Mouse (Mus musculus) 3T3-L1 (cell line): ENCODE results near the gene Hunk.

ENCODE experiments used
- DNase-seq: peaks from one replicate; pipeline ENCODE4 v3.0.0-alpha.2; 2015; ENCODE audit warnings: low read depth, low spot score

Hunk gene

DNA sequence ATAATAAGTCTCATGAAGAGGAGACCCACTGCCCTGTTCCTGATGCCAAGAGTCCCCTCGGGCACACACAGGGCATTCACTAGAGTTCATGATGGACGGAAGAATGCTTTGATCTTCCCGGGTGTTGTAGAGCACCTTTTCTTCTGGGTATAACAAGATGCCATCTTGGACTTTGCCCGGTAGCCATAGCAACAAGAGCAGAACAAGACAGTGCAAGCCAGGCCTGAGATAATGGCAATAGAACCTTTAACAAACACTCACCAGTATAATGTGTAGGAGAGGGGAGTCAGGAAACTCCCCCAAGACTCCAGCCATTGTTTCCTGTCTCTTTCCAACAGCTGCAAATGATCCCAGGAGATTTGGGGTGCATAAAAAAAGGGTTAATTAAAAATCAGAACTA lies 8.9 kb downstream of the Hunk start:
- no peak for DNase-seq

- DNase-seq, result no peak
These were observed 10.3 kb downstream of the Hunk start for GRCm38 (mm10) chr16:90395996-90396556.

DNA sequence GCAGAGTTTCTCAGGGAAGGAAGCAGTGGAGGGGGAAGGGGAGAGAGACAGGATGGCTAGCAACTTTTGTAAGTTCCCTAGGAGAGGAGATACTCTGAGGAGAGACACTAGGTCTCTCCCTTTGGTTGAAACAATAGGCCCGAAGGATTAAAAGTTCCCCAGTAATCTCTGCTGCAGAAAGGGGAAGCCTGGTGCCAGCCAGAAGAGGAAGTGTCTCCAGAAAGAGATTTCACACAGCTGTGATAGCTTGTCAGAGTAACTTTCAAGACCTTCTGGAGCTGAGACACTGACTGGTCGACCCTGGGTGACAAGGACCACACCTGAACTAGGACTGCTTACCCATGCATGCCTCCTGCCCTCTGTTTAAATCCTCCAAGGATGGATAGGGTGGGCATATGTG lies 11.1 kb downstream of the Hunk start:
- no peak for DNase-seq

DNA sequence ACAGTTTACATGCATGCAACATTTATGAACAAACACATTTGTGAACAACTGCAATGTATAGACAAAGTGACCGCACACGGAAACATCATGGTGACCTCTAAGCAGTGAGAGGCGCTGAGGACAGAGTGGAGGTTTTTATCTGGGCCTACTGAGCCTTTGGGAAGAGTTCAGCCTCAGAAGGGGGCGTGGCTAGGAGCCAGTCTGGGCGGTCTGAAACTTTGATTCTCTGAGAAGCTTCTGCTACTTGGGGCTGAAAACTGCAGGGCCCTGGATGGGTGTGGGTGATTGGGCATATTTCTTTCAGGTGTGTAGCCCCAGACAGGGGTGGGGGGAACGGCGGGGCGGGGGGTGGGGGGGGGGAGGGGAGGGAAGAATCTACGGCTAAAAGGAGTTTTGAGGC lies 14.5 kb downstream of the Hunk start:
- DNase-seq, result no peak

GRCm38 (mm10) chr16:90400906-90401666 lies 15.3 kb downstream of the Hunk start:
- DNase-seq, result peak; percentile 13

GRCm38 (mm10) chr16:90402292-90402691 lies 16.5 kb downstream of the Hunk start:
- no peak for DNase-seq

GRCm38 (mm10) chr16:90405195-90405594 lies 19.4 kb downstream of the Hunk start:
- DNase-seq, result no peak

GRCm38 (mm10) chr16:90405599-90405998 lies 19.8 kb downstream of the Hunk start:
- no peak for DNase-seq

GRCm38 (mm10) chr16:90407541-90408289 lies 21.9 kb downstream of the Hunk start:
- DNase-seq, result peak; percentile 22

GRCm38 (mm10) chr16:90412096-90413082 lies 26.6 kb downstream of the Hunk start:
- DNase-seq, result no peak

- no peak for DNase-seq
These were observed 30.8 kb downstream of the Hunk start for GRCm38 (mm10) chr16:90416621-90417020.

GRCm38 (mm10) chr16:90418661-90419060 lies 32.8 kb downstream of the Hunk start:
- DNase-seq, result no peak

DNA sequence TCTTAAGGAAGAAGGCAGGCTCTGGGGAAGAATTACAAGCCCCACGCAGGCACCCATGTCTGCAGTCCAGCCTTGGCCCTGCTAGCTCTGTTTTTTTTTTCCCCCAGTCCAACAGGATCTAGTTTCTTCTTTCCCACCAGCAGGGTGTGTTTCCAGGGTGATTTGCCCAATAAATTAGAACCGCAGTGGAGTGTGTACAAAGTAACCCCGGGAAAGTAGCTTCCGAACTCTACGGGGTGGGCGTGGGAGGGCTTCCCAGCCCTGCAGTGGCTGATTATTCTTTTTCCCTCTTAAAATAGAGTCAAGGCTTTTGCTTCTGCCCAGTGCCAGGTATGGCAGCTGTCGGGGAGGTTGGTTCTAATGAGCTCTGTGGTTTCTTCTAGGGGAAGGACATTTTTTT lies 35.3 kb downstream of the Hunk start:
- DNase-seq, result no peak

- DNase-seq, result no peak
These were observed 35.7 kb downstream of the Hunk start for GRCm38 (mm10) chr16:90421551-90421950.

DNA sequence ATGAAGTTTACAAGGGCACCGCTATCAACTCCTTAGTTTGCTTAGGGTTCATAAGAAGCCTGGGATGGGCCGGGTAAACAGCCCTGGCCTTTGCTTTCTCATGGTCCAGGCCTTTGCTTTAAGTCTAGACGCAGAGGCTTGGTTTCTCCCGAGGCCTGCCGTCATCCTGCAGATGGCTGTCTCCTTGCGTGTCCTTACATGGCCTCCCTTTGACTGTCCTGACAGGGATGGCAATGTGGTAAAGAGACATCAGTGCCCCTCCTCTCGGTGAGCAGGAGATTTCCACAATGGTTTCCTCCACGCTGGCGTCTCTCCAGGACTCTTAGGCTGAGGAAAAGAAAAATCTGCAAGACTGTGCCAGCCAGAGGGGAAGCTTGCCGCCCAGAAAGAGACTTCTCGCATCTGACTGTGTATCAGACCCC lies 36.3 kb downstream of the Hunk start:
- DNase-seq, result no peak

GRCm38 (mm10) chr16:90423898-90424297 lies 38.1 kb downstream of the Hunk start:
- no peak for DNase-seq

DNA sequence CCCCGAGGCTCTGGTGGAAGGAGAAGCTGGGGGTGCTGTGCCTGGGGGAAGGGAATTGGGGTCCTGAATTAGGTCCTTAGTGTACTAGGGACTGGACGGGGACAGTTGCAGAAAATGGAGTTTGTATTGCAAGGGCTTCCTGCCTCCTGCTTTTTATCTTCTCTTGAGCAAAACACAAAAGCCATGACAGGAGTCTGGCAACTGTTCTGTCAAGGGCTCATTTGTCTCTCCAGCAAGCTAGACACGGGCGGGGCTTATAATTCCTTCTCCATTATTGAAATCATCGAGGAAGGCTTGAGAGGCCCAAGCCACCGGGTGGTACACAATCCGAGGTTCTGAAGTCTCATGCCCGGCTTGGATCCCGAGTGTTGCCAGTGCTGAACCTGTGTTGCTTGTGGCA lies 38.6 kb downstream of the Hunk start:
- no peak for DNase-seq

DNA sequence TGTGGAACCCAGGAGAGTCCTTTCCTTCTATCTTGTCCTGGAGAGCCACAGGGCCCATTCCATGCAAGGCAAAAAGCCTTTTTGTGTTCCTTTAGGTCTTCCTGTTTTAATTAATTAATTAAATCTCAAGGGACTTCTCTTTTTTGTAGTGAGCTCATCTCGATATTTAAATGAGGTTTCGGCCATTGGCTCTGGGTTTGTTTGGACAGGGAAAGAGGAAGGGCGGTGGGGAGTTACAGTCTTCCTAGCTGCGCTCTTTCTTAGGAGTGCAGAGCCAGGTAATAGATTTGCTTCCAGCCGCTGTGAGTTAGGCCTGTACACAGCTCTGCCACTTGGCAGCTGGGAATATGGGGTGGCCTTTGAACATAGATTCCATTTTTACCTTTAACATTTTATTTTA lies 40.4 kb downstream of the Hunk start:
- no peak for DNase-seq

GRCm38 (mm10) chr16:90427838-90428630 lies 42.2 kb downstream of the Hunk start:
- no peak for DNase-seq

DNA sequence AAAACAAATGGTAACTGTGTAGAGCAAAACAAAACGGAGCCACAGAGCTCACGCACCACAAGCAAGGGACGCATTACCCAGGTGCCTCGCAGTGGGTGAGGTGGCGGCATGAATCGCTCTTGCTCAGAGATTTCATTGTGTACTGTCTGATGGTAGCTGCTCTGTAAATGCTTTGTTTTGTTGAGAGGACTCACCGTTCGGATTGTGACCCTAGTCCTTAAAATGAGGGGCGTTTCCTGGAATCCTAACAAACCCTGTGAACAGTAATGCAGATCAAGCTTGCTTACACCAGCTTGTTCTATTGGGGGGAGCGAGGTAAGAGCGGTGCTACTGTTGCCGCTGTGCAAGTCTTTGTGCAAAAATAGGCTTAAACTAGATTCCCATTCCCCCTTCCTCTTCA lies 47.7 kb downstream of the Hunk start:
- no peak for DNase-seq

DNA sequence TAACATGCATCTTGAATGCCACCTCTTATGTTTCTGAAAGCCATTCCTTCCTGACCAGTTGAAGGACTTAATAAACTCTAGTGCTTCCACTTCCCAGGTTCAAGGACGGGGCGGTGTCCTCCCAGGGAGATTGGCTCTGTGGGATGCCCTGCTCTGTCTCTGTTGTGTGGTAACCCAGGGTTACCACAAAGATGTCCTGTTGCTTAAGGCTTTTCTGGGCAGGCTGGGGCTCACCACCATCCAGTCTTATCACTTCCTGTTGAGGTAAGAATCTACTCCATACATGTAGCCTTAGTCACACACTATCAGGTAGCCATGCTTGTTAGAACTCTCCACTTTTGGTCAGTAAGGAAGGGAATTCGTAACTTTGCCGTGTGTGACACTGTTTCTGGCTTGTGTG lies 49.4 kb downstream of the Hunk start:
- DNase-seq, result no peak
